Mouse (Mus musculus) forebrain, embryonic 10.5 days (tissue): ENCODE measurements at regions not wholly inside any gene's neighbourhood (a gene's known extent, or its start where the extent isn't known, plus 50 kb on each side); places are given as distances from the start of the nearest gene placed in this dataset.

ENCODE experiments used
- DNase-seq: peaks from one replicate; pipeline ENCODE4 v3.0.0-alpha.2; 2017; ENCODE audit warnings: low spot score; ENCODE audit errors: extremely low spot score
- H3K27ac ChIP-seq: fragments of 300-500 bp; sonication (generic); 2 replicates; pipeline ENCODE4 v1.5.1; 2016; ENCODE audit warnings: mild to moderate bottlenecking
- H3K27me3 ChIP-seq: fragments of 300-500 bp; sonication (generic); 2 replicates; pipeline ENCODE4 v1.6.1; 2016; ENCODE audit warnings: mild to moderate bottlenecking; ENCODE audit not compliant: poor library complexity, severe bottlenecking
- H3K36me3 ChIP-seq: fragments of 300-500 bp; sonication (generic); replicated peaks from 2 replicates; pipeline ENCODE4 v1.6.1; 2016; ENCODE audit warnings: mild to moderate bottlenecking, moderate library complexity
- H3K4me1 ChIP-seq: fragments of 300-500 bp; sonication (generic); 2 replicates; pipeline ENCODE4 v1.6.1; 2016
- H3K4me3 ChIP-seq: fragments of 300-500 bp; sonication (generic); 2 replicates; pipeline ENCODE4 v1.5.1; 2016; ENCODE audit warnings: mild to moderate bottlenecking, moderate library complexity
- H3K9me3 ChIP-seq: fragments of 300-500 bp; sonication (generic); 2 replicates; pipeline ENCODE4 v1.6.1; 2016; ENCODE audit warnings: mild to moderate bottlenecking, moderate library complexity
- WGBS: fragments of 180-500 bp; shearing (Covaris S2); methylation state at CpG from one replicate; pipeline ENCODE4 v1.1.7; 2016; 5-methylcytosine and 5-hydroxymethylcytosine counted together

DNA sequence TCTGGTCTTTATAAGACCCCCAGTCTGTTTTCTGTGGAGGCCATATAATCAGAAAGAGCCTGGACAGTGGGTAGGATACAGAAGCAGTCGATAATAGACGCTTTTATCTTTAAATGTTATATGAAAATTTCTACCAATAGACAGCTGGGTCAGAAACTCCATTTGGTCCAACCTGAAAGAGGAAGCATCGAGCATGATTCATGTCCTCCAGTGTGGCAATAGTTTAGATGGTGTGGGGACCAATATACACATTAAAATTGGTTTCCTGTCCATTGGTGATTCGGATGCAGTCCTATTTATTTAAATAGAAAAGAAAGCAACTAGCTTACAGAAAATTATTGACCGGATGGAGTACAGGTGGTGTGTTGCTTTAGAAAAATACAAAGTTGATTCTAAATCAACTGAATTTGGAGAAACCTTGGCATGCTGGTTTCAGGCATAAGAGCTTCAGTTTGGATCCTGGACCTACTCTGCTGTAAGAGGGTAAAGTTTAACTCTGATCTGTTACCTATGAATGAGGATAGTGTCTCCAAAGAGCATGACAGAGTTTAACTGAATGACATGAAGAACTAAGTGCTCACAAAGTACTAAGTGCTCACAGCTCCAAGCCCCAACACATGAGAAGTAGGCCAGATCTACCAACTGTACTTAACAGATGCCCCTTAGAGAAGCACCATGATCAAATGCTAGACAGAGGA is 251.4 kb upstream of the Tbl1xr1 start:
- WGBS: 93% methylated on average over 5 of the region's 5 CpGs
- Histone ChIP-seq H3K4me3 (no peak overlapping the region), H3K4me1 (peaks cover 18% of the 10 kb centered on the region)

GRCm38 (mm10) chr3:21827656-21828055 is 248.8 kb upstream of the Tbl1xr1 start:
- peaks cover 14% of the 10 kb centered on the region for H3K4me1 ChIP-seq
- no peak overlapping the region for H3K4me3 ChIP-seq
- no peak overlapping the region for H3K27ac ChIP-seq
- no peaks in the 10 kb centered on the region for H3K36me3 ChIP-seq
- no peaks in the 10 kb centered on the region for H3K9me3 ChIP-seq
- DNase-seq: no peak
- H3K27me3 ChIP-seq: no peaks in the 10 kb centered on the region

More for the DNA sequence above, 251.4 kb upstream of the Tbl1xr1 start:
- H3K9me3 ChIP-seq: no peaks in the 10 kb centered on the region
- H3K36me3 ChIP-seq: no peaks in the 10 kb centered on the region
- no peaks in the 10 kb centered on the region for H3K27me3 ChIP-seq
- H3K27ac ChIP-seq: no peak overlapping the region
- DNase-seq: no peak

- H3K27ac ChIP-seq: no peak overlapping the region
- WGBS: 97% methylated on average over 12 of the region's 12 CpGs
- no peak overlapping the region for H3K4me3 ChIP-seq
These were observed 243.3 kb upstream of the Tbl1xr1 start for GRCm38 (mm10) chr3:21833111-21833510.

GRCm38 (mm10) chr3:21835526-21835925 is 240.9 kb upstream of the Tbl1xr1 start:
- Histone ChIP-seq H3K9me3 (no peaks in the 10 kb centered on the region), H3K36me3 (no peaks in the 10 kb centered on the region), H3K4me1 (peaks cover 2% of the 10 kb centered on the region), H3K4me3 (no peak overlapping the region), H3K27ac (no peak overlapping the region), H3K27me3 (no peaks in the 10 kb centered on the region)
- 86% methylated on average over 1 of the region's 1 CpGs for WGBS
- no peak for DNase-seq

More at GRCm38 (mm10) chr3:21833111-21833510, 243.3 kb upstream of the Tbl1xr1 start:
- H3K9me3 ChIP-seq: no peaks in the 10 kb centered on the region
- no peaks in the 10 kb centered on the region for H3K27me3 ChIP-seq
- H3K36me3 ChIP-seq: no peaks in the 10 kb centered on the region
- no peak for DNase-seq
- no peaks in the 10 kb centered on the region for H3K4me1 ChIP-seq

DNA sequence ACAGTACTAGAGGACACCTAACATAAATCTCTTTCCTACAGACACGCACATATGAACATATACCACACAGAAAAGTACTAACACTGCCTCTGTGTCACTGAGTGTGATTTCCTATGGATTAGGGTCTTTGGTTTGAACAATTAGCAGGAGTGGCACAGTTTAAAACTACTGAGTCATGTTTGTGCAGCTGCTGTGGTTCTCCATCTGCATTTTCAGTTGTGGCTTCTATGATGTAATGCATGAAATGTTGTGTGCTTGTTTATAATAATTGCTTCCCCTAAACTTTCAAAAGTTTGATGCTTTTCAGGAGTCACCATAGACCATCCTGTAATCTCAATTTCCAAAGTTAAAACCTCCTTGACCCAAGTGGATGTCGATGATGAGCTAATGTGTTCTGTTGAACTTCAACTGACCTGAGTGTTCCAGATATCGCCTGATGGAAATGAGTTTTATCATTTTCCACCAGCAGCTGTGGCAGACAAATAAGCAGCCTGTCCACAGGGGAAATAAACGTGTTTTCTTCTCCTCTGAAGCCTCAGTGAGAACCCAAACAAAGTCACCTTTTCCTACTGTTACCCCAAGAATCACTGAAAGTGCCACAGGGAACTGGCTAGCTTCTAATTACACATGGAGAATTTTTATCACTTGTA is 239.0 kb upstream of the Tbl1xr1 start:
- no peak overlapping the region for H3K27ac ChIP-seq
- WGBS: 82% methylated on average over 4 of the region's 4 CpGs
- no peak for DNase-seq
- no peaks in the 10 kb centered on the region for H3K27me3 ChIP-seq
- no peak overlapping the region for H3K4me3 ChIP-seq
- peaks cover 12% of the 10 kb centered on the region for H3K4me1 ChIP-seq
- H3K36me3 ChIP-seq: no peaks in the 10 kb centered on the region
- no peaks in the 10 kb centered on the region for H3K9me3 ChIP-seq

- peaks cover 12% of the 10 kb centered on the region for H3K4me1 ChIP-seq
- no peak for DNase-seq
- H3K27me3 ChIP-seq: no peaks in the 10 kb centered on the region
- WGBS: 55% methylated on average over 5 of the region's 5 CpGs
- 0 out of 2 replicates have a peak overlapping the region, but pooled peaks have one; percentile 62 for H3K27ac ChIP-seq
- H3K4me3 ChIP-seq: no peak overlapping the region
- H3K9me3 ChIP-seq: no peaks in the 10 kb centered on the region
- H3K36me3 ChIP-seq: no peaks in the 10 kb centered on the region
These were observed 235.5 kb upstream of the Tbl1xr1 start for GRCm38 (mm10) chr3:21840751-21841488.

DNA sequence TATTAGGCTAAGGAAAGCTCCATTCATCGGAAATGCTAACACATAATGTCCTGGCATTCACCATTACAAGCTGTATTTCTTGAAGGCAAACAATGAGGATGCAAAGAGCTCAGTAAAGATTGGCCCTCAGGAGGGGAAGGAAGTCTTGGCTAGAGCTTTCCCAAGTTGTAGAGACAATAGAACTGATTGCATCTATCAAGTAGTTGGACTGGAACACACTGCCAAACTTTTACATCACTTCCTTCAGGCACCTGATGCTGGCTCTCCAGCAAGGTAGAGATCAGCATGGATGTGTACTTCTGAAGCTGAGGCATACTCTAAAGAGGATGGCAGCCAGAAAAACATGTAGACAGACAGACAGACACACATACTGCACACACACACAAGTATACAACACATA is 234.9 kb upstream of the Tbl1xr1 start:
- WGBS: 81% methylated on average over 1 of the region's 1 CpGs
- Histone ChIP-seq H3K4me1 (peaks cover 12% of the 10 kb centered on the region), H3K27me3 (no peaks in the 10 kb centered on the region), H3K36me3 (no peaks in the 10 kb centered on the region), H3K9me3 (no peaks in the 10 kb centered on the region), H3K27ac (no peak overlapping the region), H3K4me3 (no peak overlapping the region)
- no peak for DNase-seq

DNA sequence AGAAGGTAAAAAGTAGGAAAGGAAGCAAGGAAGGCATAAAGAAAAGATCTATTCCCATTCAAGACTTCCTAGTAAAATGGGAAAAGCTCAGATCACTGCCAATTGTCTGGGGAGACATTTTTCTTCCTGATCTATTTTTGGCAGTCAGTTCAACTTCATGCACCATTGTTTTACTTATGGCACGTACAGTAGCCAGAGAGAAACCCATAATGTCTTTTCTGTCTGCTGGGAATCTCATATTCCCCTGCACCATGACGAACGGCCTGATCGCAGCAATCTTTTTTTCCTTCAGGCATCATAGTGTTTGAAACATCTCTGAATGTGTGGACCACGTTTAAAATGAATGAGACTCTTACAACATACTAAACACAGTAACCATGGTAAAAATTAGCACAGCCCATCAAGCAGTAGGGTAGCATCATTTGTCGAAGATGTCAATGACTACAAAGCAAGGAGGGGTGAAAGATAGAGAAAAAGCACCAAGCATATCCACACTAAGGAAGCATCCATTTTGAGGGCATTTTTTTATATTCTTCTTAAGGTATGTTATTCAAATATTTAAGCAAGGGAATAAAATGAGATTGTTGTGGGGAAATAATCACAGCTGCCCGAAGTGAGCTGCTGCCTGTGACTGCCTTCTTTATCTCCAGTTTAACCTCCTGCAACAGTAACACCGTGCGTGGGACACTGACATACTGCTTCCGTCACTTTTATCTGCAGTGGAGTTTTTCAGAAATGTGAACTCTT is 233.7 kb upstream of the Tbl1xr1 start:
- Histone ChIP-seq H3K27me3 (no peaks in the 10 kb centered on the region), H3K36me3 (no peaks in the 10 kb centered on the region), H3K27ac (no peak overlapping the region), H3K4me1 (peaks cover 12% of the 10 kb centered on the region), H3K4me3 (no peak overlapping the region), H3K9me3 (no peaks in the 10 kb centered on the region)
- 86% methylated on average over 10 of the region's 10 CpGs for WGBS
- DNase-seq: no peak

DNA sequence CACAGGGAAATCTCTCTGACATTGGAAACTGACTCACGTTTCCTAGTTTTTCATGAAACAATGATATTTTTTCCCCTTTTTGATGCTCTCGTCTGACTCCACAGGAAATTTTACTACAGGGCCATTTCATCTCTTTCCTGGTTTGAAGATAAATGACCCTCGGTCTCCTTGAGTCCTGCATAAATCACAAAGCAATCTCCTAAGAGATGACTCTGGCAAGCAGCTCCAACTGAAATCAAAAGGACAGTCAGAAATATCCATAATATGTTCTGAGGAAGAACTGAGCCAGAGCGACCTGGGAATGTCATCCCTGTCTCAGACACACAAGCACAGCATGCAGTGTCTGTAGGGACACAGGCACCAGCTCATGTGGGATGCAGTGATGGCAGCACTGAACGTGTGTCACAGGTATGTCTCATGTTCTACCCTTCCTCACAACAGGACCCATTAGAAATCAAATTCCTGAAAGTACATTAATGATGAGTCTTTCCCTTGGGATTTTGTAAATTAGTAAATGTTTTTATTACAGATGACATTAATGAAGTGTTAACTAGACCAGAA is 233.1 kb upstream of the Tbl1xr1 start:
- H3K4me1 ChIP-seq: peaks cover 12% of the 10 kb centered on the region
- H3K9me3 ChIP-seq: no peaks in the 10 kb centered on the region
- H3K36me3 ChIP-seq: no peaks in the 10 kb centered on the region
- no peak overlapping the region for H3K4me3 ChIP-seq
- DNase-seq: no peak
- H3K27me3 ChIP-seq: no peaks in the 10 kb centered on the region
- 80% methylated on average over 5 of the region's 5 CpGs for WGBS
- no peak overlapping the region for H3K27ac ChIP-seq

DNA sequence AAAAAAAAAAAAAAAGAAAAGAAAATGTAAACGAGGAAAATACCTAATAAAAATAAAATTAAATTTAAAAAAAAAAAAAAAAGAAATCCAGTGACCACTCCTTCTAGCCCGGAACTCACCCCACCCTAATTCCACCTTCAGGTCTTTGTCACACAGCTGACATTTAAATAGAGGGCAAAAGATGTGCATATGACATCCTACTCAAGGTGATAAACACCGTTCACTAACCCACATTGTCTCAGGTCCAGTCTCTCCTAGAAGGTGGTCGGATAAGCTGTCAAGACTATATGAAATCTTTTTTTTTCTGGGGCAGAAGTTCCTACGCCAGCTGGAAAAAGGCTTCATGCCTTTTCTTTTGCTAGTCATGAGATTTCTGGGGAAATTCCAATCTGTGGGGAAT is 226.6 kb upstream of the Tbl1xr1 start:
- no peaks in the 10 kb centered on the region for H3K9me3 ChIP-seq
- no peaks in the 10 kb centered on the region for H3K27me3 ChIP-seq
- no peak for DNase-seq
- 90% methylated on average over 5 of the region's 5 CpGs for WGBS
- no peak overlapping the region for H3K27ac ChIP-seq
- no peak overlapping the region for H3K4me3 ChIP-seq
- no peaks in the 10 kb centered on the region for H3K36me3 ChIP-seq
- H3K4me1 ChIP-seq: no peaks in the 10 kb centered on the region

GRCm38 (mm10) chr3:21850977-21851376 is 225.5 kb upstream of the Tbl1xr1 start:
- WGBS: 93% methylated on average over 2 of the region's 2 CpGs
- H3K9me3 ChIP-seq: no peaks in the 10 kb centered on the region

GRCm38 (mm10) chr3:21854340-21854739 is 222.1 kb upstream of the Tbl1xr1 start:
- 78% methylated on average over 2 of the region's 2 CpGs for WGBS
- Histone ChIP-seq H3K27me3 (no peaks in the 10 kb centered on the region), H3K9me3 (no peaks in the 10 kb centered on the region), H3K27ac (no peak overlapping the region), H3K36me3 (no peaks in the 10 kb centered on the region), H3K4me3 (no peak overlapping the region), H3K4me1 (no peaks in the 10 kb centered on the region)
- DNase-seq: no peak

More at GRCm38 (mm10) chr3:21850977-21851376, 225.5 kb upstream of the Tbl1xr1 start:
- DNase-seq: no peak
- H3K4me3 ChIP-seq: no peak overlapping the region
- no peaks in the 10 kb centered on the region for H3K27me3 ChIP-seq
- no peaks in the 10 kb centered on the region for H3K4me1 ChIP-seq
- H3K36me3 ChIP-seq: no peaks in the 10 kb centered on the region
- H3K27ac ChIP-seq: no peak overlapping the region
